Mouse (Mus musculus): ENCODE measurements around the gene Bpifa3. TPM values are rescaled to one million over a fixed set of nuclear protein-coding genes. Genes with fewer than 3 reads are reported as not detected.

Gene Bpifa3
- total and polyA plus RNA-seq, 3 experiments, result not detected

GRCm38 (mm10) chr2:154185319-154185718, 55.2 kb downstream of the Bpifa3 start:
- TF ChIP-seq CTCF (IDR thresholded peaks at IDR 0.05; ENCODE audit: low read depth, low read length), result no peak
- TF ChIP-seq GATA1 (IDR thresholded peaks at IDR 0.05; ENCODE audit: borderline replicate concordance, low read length), result no peak
- TF ChIP-seq GATA2 (IDR thresholded peaks at IDR 0.05; ENCODE audit: borderline replicate concordance, low read depth, low read length), result no peak
- no peak for TF ChIP-seq TAL1 (conservative IDR thresholded peaks at IDR 0.05; ENCODE audit: low read depth, low read length)
- TF ChIP-seq POLR2AphosphoS5 (IDR thresholded peaks at IDR 0.05; ENCODE audit: insufficient replicate concordance, low read depth, low read length), result no peak

GRCm38 (mm10) chr2:154185748-154186147, 55.6 kb downstream of the Bpifa3 start:
- H3K27me3 ChIP-seq (ENCODE audit: insufficient read depth, low read length), result peaks cover 6% of the 10 kb centered on the region; the same call in 1 of the 2 replicates
- H3K9me3 ChIP-seq (replicated peaks), result no peaks in the 10 kb centered on the region
- H3K36me3 ChIP-seq (replicated peaks), result no peaks in the 10 kb centered on the region
- no peak for DNase-seq (ENCODE audit: low spot score)
- H3K4me1 ChIP-seq (ENCODE audit: insufficient read depth, low read depth, low read length), result no peaks in the 10 kb centered on the region
- no peak for ATAC-seq (ENCODE audit: extremely low read depth, insufficient number of reproducible peaks, low FRiP score, poor library complexity, severe bottlenecking)
- no peak for TF ChIP-seq CTCF (IDR thresholded peaks at IDR 0.05; ENCODE audit: low read depth, low read length)
- no peak for TF ChIP-seq GATA2 (IDR thresholded peaks at IDR 0.05; ENCODE audit: borderline replicate concordance, low read depth, low read length)
- TF ChIP-seq GATA1 (IDR thresholded peaks at IDR 0.05; ENCODE audit: borderline replicate concordance, low read length), result no peak
- no peak for TF ChIP-seq POLR2AphosphoS5 (IDR thresholded peaks at IDR 0.05; ENCODE audit: insufficient replicate concordance, low read depth, low read length)
- TF ChIP-seq TAL1 (conservative IDR thresholded peaks at IDR 0.05; ENCODE audit: low read depth, low read length), result no peak
- no peak overlapping the region for H3K4me3 ChIP-seq (ENCODE audit: low read depth, low read length)

More at GRCm38 (mm10) chr2:154185319-154185718, 55.2 kb downstream of the Bpifa3 start:
- DNase-seq (ENCODE audit: low spot score) (no peak), ATAC-seq (ENCODE audit: extremely low read depth, insufficient number of reproducible peaks, low FRiP score, poor library complexity, severe bottlenecking) (no peak)
- Histone ChIP-seq H3K4me3 (ENCODE audit: low read depth, low read length) (no peak overlapping the region), H3K27me3 (ENCODE audit: insufficient read depth, low read length) (peaks cover 4% of the 10 kb centered on the region; the same call in 1 of the 2 replicates), H3K4me1 (ENCODE audit: insufficient read depth, low read depth, low read length) (no peaks in the 10 kb centered on the region), H3K9me3 (replicated peaks) (no peaks in the 10 kb centered on the region), H3K36me3 (replicated peaks) (no peaks in the 10 kb centered on the region)

- peaks cover 7% of the 10 kb centered on the region; the same call in 1 of the 2 replicates for H3K27me3 ChIP-seq (ENCODE audit: insufficient read depth, low read length)
- no peaks in the 10 kb centered on the region for H3K9me3 ChIP-seq (replicated peaks)
- TF ChIP-seq TAL1 (conservative IDR thresholded peaks at IDR 0.05; ENCODE audit: low read depth, low read length), result no peak
- TF ChIP-seq POLR2AphosphoS5 (IDR thresholded peaks at IDR 0.05; ENCODE audit: insufficient replicate concordance, low read depth, low read length), result no peak
- no peak for TF ChIP-seq CTCF (IDR thresholded peaks at IDR 0.05; ENCODE audit: low read depth, low read length)
- no peak for TF ChIP-seq GATA2 (IDR thresholded peaks at IDR 0.05; ENCODE audit: borderline replicate concordance, low read depth, low read length)
- ATAC-seq (ENCODE audit: extremely low read depth, insufficient number of reproducible peaks, low FRiP score, poor library complexity, severe bottlenecking) (no peak), DNase-seq (ENCODE audit: low spot score) (no peak)
- H3K4me1 ChIP-seq (ENCODE audit: insufficient read depth, low read depth, low read length), result no peaks in the 10 kb centered on the region
- no peaks in the 10 kb centered on the region for H3K36me3 ChIP-seq (replicated peaks)
- H3K4me3 ChIP-seq (ENCODE audit: low read depth, low read length), result no peak overlapping the region
These were observed 57.3 kb downstream of the Bpifa3 start for GRCm38 (mm10) chr2:154187468-154187867.

Other genes with a start within 250 kb of the Bpifa3 start
- not detected in 2 replicates for gene Bpifb6, start 229.9 kb upstream of the Bpifa3 start, total RNA-seq (2014; fragmentation: Nextera tagmentation)
- not detected in 2 replicates for gene Bpifb6, start 229.9 kb upstream of the Bpifa3 start, total RNA-seq (2017)
- gene Bpifb6, start 229.9 kb upstream of the Bpifa3 start, polyA plus RNA-seq (2012), result not detected in 2 replicates
- gene Bpifb3, start 212.1 kb upstream of the Bpifa3 start, total RNA-seq (2014; fragmentation: Nextera tagmentation), result not detected in 2 replicates
- not detected in 2 replicates for gene Bpifb3, start 212.1 kb upstream of the Bpifa3 start, total RNA-seq (2017)
- not detected in 2 replicates for gene Bpifb3, start 212.1 kb upstream of the Bpifa3 start, polyA plus RNA-seq (2012)
- gene Bpifb4, start 192.1 kb upstream of the Bpifa3 start, total RNA-seq (2014; fragmentation: Nextera tagmentation), result not detected in 2 replicates
- not detected in 2 replicates for gene Bpifb4, start 192.1 kb upstream of the Bpifa3 start, total RNA-seq (2017)
- gene Bpifb4, start 192.1 kb upstream of the Bpifa3 start, polyA plus RNA-seq (2012), result not detected in 2 replicates
- gene Bpifa6, start 155.4 kb upstream of the Bpifa3 start, total RNA-seq (2014; fragmentation: Nextera tagmentation), result not detected in 2 replicates
- gene Bpifa6, start 155.4 kb upstream of the Bpifa3 start, total RNA-seq (2017), result not detected in 2 replicates
- not detected in 2 replicates for gene Bpifa6, start 155.4 kb upstream of the Bpifa3 start, polyA plus RNA-seq (2012)
- gene Bpifa2, start 122.1 kb upstream of the Bpifa3 start, total RNA-seq (2014; fragmentation: Nextera tagmentation), result not detected in 2 replicates
- 0.49 TPM in 1 of 2 replicates, not detected in the other for gene Bpifa2, start 122.1 kb upstream of the Bpifa3 start, total RNA-seq (2017)
- not detected in 2 replicates for gene Bpifa2, start 122.1 kb upstream of the Bpifa3 start, polyA plus RNA-seq (2012)
- not detected in 2 replicates for gene Bpifa1, start 12.5 kb downstream of the Bpifa3 start, total RNA-seq (2014; fragmentation: Nextera tagmentation)
- gene Bpifa1, start 12.5 kb downstream of the Bpifa3 start, total RNA-seq (2017), result not detected in 2 replicates
- gene Bpifa1, start 12.5 kb downstream of the Bpifa3 start, polyA plus RNA-seq (2012), result not detected in 2 replicates
- not detected in 2 replicates for gene Bpifa5, start 32.3 kb downstream of the Bpifa3 start, total RNA-seq (2014; fragmentation: Nextera tagmentation)
- gene Bpifa5, start 32.3 kb downstream of the Bpifa3 start, total RNA-seq (2017), result not detected in 2 replicates
- not detected in 2 replicates for gene Bpifa5, start 32.3 kb downstream of the Bpifa3 start, polyA plus RNA-seq (2012)
- not detected in 2 replicates for gene Bpifb1, start 60.5 kb downstream of the Bpifa3 start, total RNA-seq (2014; fragmentation: Nextera tagmentation)
- gene Bpifb1, start 60.5 kb downstream of the Bpifa3 start, total RNA-seq (2017), result 0.05 TPM in 1 of 2 replicates, not detected in the other
- not detected in 2 replicates for gene Bpifb1, start 60.5 kb downstream of the Bpifa3 start, polyA plus RNA-seq (2012)
- not detected in 2 replicates for gene Bpifb5, start 93.4 kb downstream of the Bpifa3 start, total RNA-seq (2014; fragmentation: Nextera tagmentation)
- gene Bpifb5, start 93.4 kb downstream of the Bpifa3 start, total RNA-seq (2017), result 0.11 TPM in 1 of 2 replicates, not detected in the other
- gene Bpifb5, start 93.4 kb downstream of the Bpifa3 start, polyA plus RNA-seq (2012), result not detected in 2 replicates
- not detected in 2 replicates for gene Bpifb9a, start 127.5 kb downstream of the Bpifa3 start, total RNA-seq (2014; fragmentation: Nextera tagmentation)
- gene Bpifb9a, start 127.5 kb downstream of the Bpifa3 start, total RNA-seq (2017), result 0.22 TPM in 1 of 2 replicates, not detected in the other
- gene Bpifb9a, start 127.5 kb downstream of the Bpifa3 start, polyA plus RNA-seq (2012), result not detected in 2 replicates
- gene Bpifb9b, start 176.9 kb downstream of the Bpifa3 start, total RNA-seq (2014; fragmentation: Nextera tagmentation), result not detected in 2 replicates
- not detected in 2 replicates for gene Bpifb9b, start 176.9 kb downstream of the Bpifa3 start, total RNA-seq (2017)
- gene Bpifb9b, start 176.9 kb downstream of the Bpifa3 start, polyA plus RNA-seq (2012), result not detected in 2 replicates
- 20.0 and 24.8 TPM in 2 replicates for gene Cdk5rap1, start 242.7 kb downstream of the Bpifa3 start, total RNA-seq (2014; fragmentation: Nextera tagmentation)
- gene Cdk5rap1, start 242.7 kb downstream of the Bpifa3 start, total RNA-seq (2017), result 21.7 and 21.8 TPM in 2 replicates
- 0.81 and 1.2 TPM in 2 replicates for gene Cdk5rap1, start 242.7 kb downstream of the Bpifa3 start, polyA plus RNA-seq (2012)